Mouse (Mus musculus) CH12.LX (cell line): Measurements from ENCODE around the gene Ccnd1. TPM values are rescaled to one million over a fixed set of nuclear protein-coding genes. Genes with fewer than 3 reads are reported as not detected.
"Not testable (repeated sequence)": the region's sequence is repeated elsewhere in the genome, so short reads cannot be mapped to it uniquely, and the experiment has no call there.

Source experiments
- DNase-seq: peaks from one replicate; pipeline ENCODE4 v3.0.0-alpha.2; 2013; ENCODE audit errors: extremely low read depth
- H3K27ac ChIP-seq: 2 replicates; pipeline ENCODE4 v1.5.1; 2012; ENCODE audit warnings: low read depth, mild to moderate bottlenecking, control low read depth, moderate library complexity; ENCODE audit not compliant: insufficient read depth
- H3K27me3 ChIP-seq: replicated peaks from 2 replicates; pipeline ENCODE3; 2012; ENCODE audit warnings: inconsistent platforms
- H3K36me3 ChIP-seq, 2 experiments: replicated peaks in 1 of 2; 2 replicates each; pipeline versions ENCODE3 to v1.6.1; 2012; ENCODE audit warnings: inconsistent platforms in 1 of 2, low read length in 1 of 2, mild to moderate bottlenecking in 1 of 2, mixed read lengths in 1 of 2, moderate library complexity in 1 of 2; ENCODE audit not compliant: control insufficient read depth in 1 of 2, insufficient read depth in 1 of 2
- H3K4me1 ChIP-seq, 2 experiments: 2 replicates each; pipeline ENCODE4 v1.6.1; 2012; ENCODE audit warnings: inconsistent platforms in 1 of 2, moderate library complexity in 1 of 2; ENCODE audit not compliant: insufficient read depth in 2 of 2, control insufficient read depth in 1 of 2
- H3K4me2 ChIP-seq: 2 replicates; pipeline ENCODE4 v1.6.1; 2012; ENCODE audit warnings: low read depth, mild to moderate bottlenecking, control low read depth; ENCODE audit not compliant: poor library complexity, insufficient read depth, severe bottlenecking
- H3K4me3 ChIP-seq, 3 experiments: fragments of 150-350 bp in 1 of 3; sonication (generic) in 1 of 3; replicated peaks in 1 of 3; 2 replicates each; pipeline versions ENCODE3 to v1.5.1; 2011 to 2012; ENCODE audit warnings: low read depth in 2 of 3, low read length in 2 of 3, mild to moderate bottlenecking in 2 of 3, moderate library complexity in 2 of 3, control low read depth in 1 of 3, improper control_type of control experiment in 1 of 3, inconsistent platforms in 1 of 3, mixed read lengths in 1 of 3; ENCODE audit not compliant: poor library complexity in 1 of 3
- H3K79me2 ChIP-seq: replicated peaks from 2 replicates; pipeline ENCODE4 v1.6.1; 2012; ENCODE audit warnings: mild to moderate bottlenecking, moderate library complexity; ENCODE audit not compliant: control insufficient read depth, poor library complexity, insufficient read depth, severe bottlenecking; ENCODE audit errors: extremely low read depth
- H3K9ac ChIP-seq: 2 replicates; pipeline ENCODE4 v1.6.1; 2012; ENCODE audit warnings: low read depth, mild to moderate bottlenecking, control low read depth, moderate library complexity; ENCODE audit not compliant: insufficient read depth
- H3K9me3 ChIP-seq: replicated peaks from 2 replicates; pipeline ENCODE3; 2012; ENCODE audit warnings: low read length, inconsistent platforms, mixed read lengths
- BHLHE40 ChIP-seq: IDR thresholded peaks from 2 replicates; pipeline ENCODE4 v1.6.1; 2011; ENCODE audit warnings: mild to moderate bottlenecking, low read depth, low read length, improper control_type of control experiment
- CHD2 ChIP-seq: IDR thresholded peaks from 2 replicates; pipeline ENCODE4 v1.6.1; 2011; ENCODE audit warnings: low read length, improper control_type of control experiment
- CTCF ChIP-seq, 2 experiments: IDR thresholded peaks in 1 of 2; conservative IDR thresholded peaks in 1 of 2; 2 replicates each; pipeline ENCODE4 v1.5.1; 2011 to 2012; ENCODE audit warnings: low read depth in 2 of 2, low read length in 2 of 2, improper control_type of control experiment in 1 of 2, inconsistent platforms in 1 of 2, mild to moderate bottlenecking in 1 of 2, moderate library complexity in 1 of 2
- KAT2A ChIP-seq: IDR thresholded peaks from 2 replicates; pipeline ENCODE4 v1.6.1; 2012; ENCODE audit warnings: low read length, improper control_type of control experiment, inconsistent platforms; ENCODE audit not compliant: insufficient replicate concordance
- MEF2A ChIP-seq: IDR thresholded peaks from 2 replicates; pipeline ENCODE4 v1.6.1; 2014; ENCODE audit warnings: low read depth, mild to moderate bottlenecking, inconsistent platforms, low read length, improper control_type of control experiment, borderline replicate concordance
- NRF1 ChIP-seq: IDR thresholded peaks from 2 replicates; pipeline ENCODE4 v1.6.1; 2014; ENCODE audit warnings: low read depth, mild to moderate bottlenecking, inconsistent platforms, low read length, improper control_type of control experiment, moderate library complexity
- PAX5 ChIP-seq: IDR thresholded peaks from 2 replicates; pipeline ENCODE4 v1.6.1; 2012; ENCODE audit warnings: low read length, inconsistent platforms, mixed read lengths
- RAD21 ChIP-seq: IDR thresholded peaks from 2 replicates; pipeline ENCODE4 v1.6.1; 2011; ENCODE audit warnings: low read depth, mild to moderate bottlenecking, low read length, improper control_type of control experiment, moderate library complexity
- USF2 ChIP-seq: conservative IDR thresholded peaks from 2 replicates; pipeline ENCODE4 v1.6.1; 2011; ENCODE audit warnings: low read depth, low read length, improper control_type of control experiment
- dilution Hi-C: fragments of 300-500 bp; cut with MboI; formaldehyde crosslinking; loops from 2 replicates; pipeline ENCODE4 v1.14.3; 2020; ENCODE audit warnings: low sequenced_read_pairs; ENCODE audit not compliant: extremely low pct_unique_long_range_greater_than_20kb, extremely low pct_ligation_motif_present
- in situ Hi-C: fragments of 300-500 bp; cut with MboI; formaldehyde crosslinking; loops from 3 replicates; pipeline ENCODE4 v1.14.3; 2019; ENCODE audit warnings: low sequenced_read_pairs, low pct_ligation_motif_present, low pct_unique_long_range_greater_than_20kb, mixed read lengths
- polyA plus RNA-seq: library from polyadenylated mRNA; unstranded; fragments of >175 nt; gene quantifications from 2 replicates; pipeline ENCODE4 v1.2.1, GENCODE M21; 2012; ENCODE audit warnings: low read depth; ENCODE audit not compliant: insufficient read length
- total RNA-seq, 2 experiments: library from RNA; depleted of rRNA; stranded (reverse); fragments of 300-350 nt in 1 of 2; fragments of >200 nt in 1 of 2; gene quantifications; 2 replicates each; pipeline ENCODE4 v1.2.3; 2012 to 2014

The Ccnd1 gene
- total and polyA plus RNA-seq, 3 experiments = 0.16 to 0.34 TPM; not detected in 1

DNA sequence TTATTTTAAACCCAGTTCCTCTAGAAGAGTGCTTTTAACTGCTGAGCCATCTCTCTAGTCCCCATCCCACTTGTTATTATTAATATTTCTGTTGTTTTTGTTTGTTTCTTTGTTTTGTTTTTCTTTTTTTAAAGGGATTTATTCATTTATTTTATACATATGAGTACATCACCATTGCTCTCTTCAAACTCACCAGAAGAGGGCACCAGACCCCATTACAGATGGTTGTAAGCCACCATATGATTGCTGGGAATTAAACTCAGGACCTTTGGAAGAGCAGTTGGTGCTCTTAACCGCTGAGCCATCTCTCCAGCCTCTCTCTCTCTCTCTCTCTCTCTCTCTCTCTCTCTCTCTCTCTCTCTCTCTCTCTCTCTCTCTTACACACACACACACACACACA is 49.1 kb downstream of the Ccnd1 start:
- H3K4me2 ChIP-seq, H3K27ac ChIP-seq, H3K4me1 ChIP-seq, dilution Hi-C loops, H3K9me3 ChIP-seq, H3K36me3 ChIP-seq, H3K4me3 ChIP-seq, H3K79me2 ChIP-seq, DNase-seq, H3K9ac ChIP-seq: not testable (repeated sequence)
- peak in 1 of 2 experiments; percentile 16; a peak in 2 of 4 replicates for TF ChIP-seq CTCF (conservative IDR thresholded peaks at IDR 0.05 in 1 of 2, IDR thresholded peaks at IDR 0.05 in 1 of 2; ENCODE audit: low read depth in 2 of 2, low read length in 2 of 2)
- in situ Hi-C loops = loop anchor here (10.0 kb wide), 2 partner anchors 46 to 306 kb away; partner anchors contain the start of genes Fadd and Fgf4
- peaks cover 80% of the 10 kb centered on the region for H3K27me3 ChIP-seq

DNA sequence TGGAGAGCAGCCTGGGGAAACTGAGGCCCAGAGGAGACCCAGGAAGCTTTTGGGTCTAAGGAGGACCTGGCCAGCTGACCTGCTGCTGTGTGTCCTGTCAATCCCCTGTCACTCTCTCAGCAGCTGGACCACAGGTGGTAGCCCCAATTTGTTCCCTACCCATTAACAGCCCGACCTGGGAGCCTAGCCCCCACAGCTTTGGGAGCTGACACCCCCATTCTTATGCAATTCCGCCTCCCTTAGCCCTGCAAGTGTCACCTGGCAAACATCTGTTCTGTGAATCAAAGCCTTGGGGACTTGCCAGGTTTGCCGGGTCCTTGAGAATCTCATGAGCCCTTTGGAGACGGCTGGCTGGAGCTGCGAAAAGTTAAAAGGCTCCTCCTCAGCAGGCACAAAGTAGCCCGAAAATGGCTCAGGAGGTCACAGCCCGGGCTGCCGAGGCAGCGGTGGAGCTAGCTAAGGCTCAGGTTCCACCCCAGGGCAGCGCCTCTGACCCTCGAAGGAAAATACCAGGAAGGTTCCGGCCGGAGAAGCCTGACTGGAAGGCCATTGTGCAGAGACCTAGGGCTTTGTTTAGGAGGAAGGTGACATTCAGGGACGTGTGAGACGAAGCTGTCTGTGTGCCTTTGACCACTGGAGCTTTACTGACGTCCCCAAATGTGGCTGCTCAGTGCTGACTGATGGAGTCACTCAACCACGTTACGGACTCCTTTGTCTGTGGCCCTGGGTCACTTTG is 51.0 kb downstream of the Ccnd1 start:
- no peak overlapping the region for H3K4me3 ChIP-seq
- no peaks in the 10 kb centered on the region for H3K36me3 ChIP-seq
- no peak overlapping the region for H3K4me2 ChIP-seq
- H3K9ac ChIP-seq = no peak overlapping the region
- no peaks in the 10 kb centered on the region for H3K4me1 ChIP-seq
- H3K9me3 ChIP-seq = peaks cover 6% of the 10 kb centered on the region
- no peak overlapping the region for H3K27ac ChIP-seq
- dilution Hi-C loops (no loop called here), in situ Hi-C loops (no loop called here)
- H3K79me2 ChIP-seq = no peaks in the 10 kb centered on the region
- no peak for TF ChIP-seq BHLHE40
- TF ChIP-seq NRF1 = no peak
- TF ChIP-seq KAT2A = no peak
- TF ChIP-seq USF2 = no peak
- TF ChIP-seq PAX5 = no peak
- TF ChIP-seq CHD2 = no peak
- H3K27me3 ChIP-seq = peaks cover 80% of the 10 kb centered on the region
- DNase-seq = no peak

- peak; percentile 9 for DNase-seq
- Histone ChIP-seq H3K9me3 (peaks cover 6% of the 10 kb centered on the region), H3K79me2 (no peaks in the 10 kb centered on the region), H3K27me3 (peaks cover 82% of the 10 kb centered on the region), H3K36me3 (no peaks in the 10 kb centered on the region), H3K27ac (no peak overlapping the region), H3K4me1 (no peaks in the 10 kb centered on the region), H3K4me2 (no peak overlapping the region), H3K4me3 (no peak overlapping the region), H3K9ac (no peak overlapping the region)
- in situ Hi-C loops = no loop called here
- dilution Hi-C loops = no loop called here
- no peak for TF ChIP-seq MEF2A
- TF ChIP-seq CTCF (conservative IDR thresholded peaks at IDR 0.05 in 1 of 2, IDR thresholded peaks at IDR 0.05 in 1 of 2; ENCODE audit: low read depth in 2 of 2, low read length in 2 of 2) = peak in 1 of 2 experiments; percentile 45; a peak in 2 of 4 replicates
- TF ChIP-seq RAD21 = peak; percentile 32
These were observed 52.1 kb downstream of the Ccnd1 start for GRCm38 (mm10) chr7:144887672-144888071.
